Mouse (Mus musculus): ENCODE data around the gene Gp1bb.

- no peak for TF ChIP-seq CTCF (IDR thresholded peaks at IDR 0.05; ENCODE audit: extremely low read depth, insufficient read length, insufficient replicate concordance, low read depth, low read length)
- TF ChIP-seq POLR2A (IDR thresholded peaks at IDR 0.05; ENCODE audit: low read depth, low read length) = no peak
These were observed 3.9 kb downstream of the Gp1bb start for GRCm38 (mm10) chr16:18618297-18618696.

Data from small intestine, adult 2 months (tissue).